Mouse (Mus musculus) intestine, postnatal 0 days (tissue): ENCODE measurements around the gene Lysmd2. TPM values are rescaled to one million over a fixed set of nuclear protein-coding genes. Genes with fewer than 3 reads are reported as not detected.
A peak's percentile ranks its signal among the peaks of the same experiment; 100 is the strongest.

Source experiments
- ATAC-seq: fragments of 200-750 bp; cut with Nextera tagmentation; 2 replicates; pipeline ENCODE4 v1.8.0; 2017; ENCODE audit warnings: mild to moderate bottlenecking, moderate TSS enrichment, moderate library complexity
- H3K27ac ChIP-seq: fragments of 300-500 bp; sonication (generic); 2 replicates; pipeline ENCODE4 v1.5.1; 2014; ENCODE audit warnings: mild to moderate bottlenecking, low read depth, low read length, moderate library complexity
- H3K27me3 ChIP-seq: fragments of 300-500 bp; sonication (generic); replicated peaks from 2 replicates; pipeline ENCODE4 v1.6.1; 2014; ENCODE audit warnings: low read length, mixed read lengths; ENCODE audit not compliant: control insufficient read depth, insufficient read depth
- H3K36me3 ChIP-seq: fragments of 300-500 bp; sonication (generic); 2 replicates; pipeline ENCODE4 v1.6.1; 2014; ENCODE audit warnings: mild to moderate bottlenecking, moderate library complexity; ENCODE audit not compliant: control insufficient read depth, insufficient read depth
- H3K4me1 ChIP-seq: fragments of 300-500 bp; sonication (generic); replicated peaks from 2 replicates; pipeline ENCODE4 v1.6.1; 2014; ENCODE audit warnings: antibody characterized with exemption, low read length, mixed read lengths; ENCODE audit not compliant: control insufficient read depth, insufficient read depth
- H3K4me2 ChIP-seq: fragments of 300-500 bp; sonication (generic); replicated peaks from 2 replicates; pipeline ENCODE4 v1.6.1; 2014; ENCODE audit warnings: low read depth, mild to moderate bottlenecking, moderate library complexity
- H3K4me3 ChIP-seq: fragments of 300-500 bp; sonication (generic); 2 replicates; pipeline ENCODE4 v1.5.1; 2014; ENCODE audit warnings: low read depth, low read length
- H3K9ac ChIP-seq: fragments of 300-500 bp; sonication (generic); 2 replicates; pipeline ENCODE4 v1.6.1; 2014; ENCODE audit warnings: mild to moderate bottlenecking, low read depth, low read length
- H3K9me3 ChIP-seq: fragments of 300-500 bp; sonication (generic); 2 replicates; pipeline ENCODE4 v1.6.1; 2016; ENCODE audit warnings: mixed run types; ENCODE audit not compliant: control insufficient read depth
- CTCF ChIP-seq: sonication (generic); IDR thresholded peaks from 2 replicates; pipeline ENCODE4 v1.5.1; 2016; ENCODE audit warnings: low read depth, mild to moderate bottlenecking, control low read depth, antibody characterized with exemption, moderate library complexity
- WGBS: fragments of 180-500 bp; shearing (Covaris S2); extraction: QIAGEN DNeasy Blood & Tissue Kit; methylation state at CpG from one replicate; pipeline ENCODE4 v1.1.7; 2014; 5-methylcytosine and 5-hydroxymethylcytosine counted together
- polyA plus RNA-seq: library from polyadenylated mRNA; unstranded; fragments of >200 nt; fragmentation: Nextera tagmentation; extraction: Ambion mirVana; gene quantifications from 2 replicates; pipeline ENCODE4 v1.2.1, GENCODE M21; 2015

Lysmd2 gene
- polyA plus RNA-seq, 1 experiment from 2014 or later = 16.7 TPM

DNA sequence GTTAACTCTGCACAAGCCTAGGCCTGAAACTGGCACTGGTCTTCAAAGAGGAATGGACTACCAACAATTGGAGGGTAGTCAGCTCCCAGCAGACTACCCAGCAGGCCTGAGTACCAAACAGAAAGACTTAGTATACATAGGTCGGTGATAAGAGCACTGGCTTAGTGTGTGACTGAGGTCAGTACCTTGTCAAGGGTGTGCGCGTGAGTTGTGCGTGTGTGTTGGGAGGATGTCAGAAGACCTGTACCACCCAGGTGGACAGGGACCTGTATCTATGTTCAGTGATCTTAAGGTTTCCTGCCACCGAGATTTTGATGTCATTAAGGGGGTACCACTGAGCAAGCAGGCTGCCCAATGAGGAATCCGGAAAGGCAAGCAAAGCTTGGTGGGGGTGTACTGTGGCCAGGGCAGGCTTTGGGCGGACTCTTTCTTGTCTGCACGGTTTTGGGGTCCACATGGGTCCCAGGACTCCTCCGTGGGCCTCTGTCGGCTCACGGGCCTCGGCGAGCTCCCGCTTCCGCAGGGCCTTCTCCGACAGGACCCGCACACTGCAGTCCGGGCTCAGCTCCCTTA lies 472 bp upstream of the Lysmd2 start:
- H3K4me3 ChIP-seq = peak overlapping the region; percentile 72

DNA sequence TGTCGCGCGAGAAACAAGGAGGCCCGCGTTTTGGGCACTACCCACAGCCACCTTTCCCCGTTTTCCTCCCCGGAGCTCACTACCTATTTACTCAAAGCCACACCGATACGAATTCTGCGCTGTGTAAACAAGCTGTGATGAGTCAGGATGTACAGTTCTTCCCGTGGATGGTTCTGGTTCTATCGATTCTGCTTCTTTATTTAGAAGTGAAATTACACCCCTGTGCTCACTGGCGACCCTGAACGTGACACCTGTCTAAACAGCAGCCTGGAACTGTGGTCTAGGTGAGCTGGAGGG lies 715 bp downstream of the Lysmd2 start:
- no peaks in the 10 kb centered on the region for H3K36me3 ChIP-seq
- TF ChIP-seq CTCF = no peak
- H3K27ac ChIP-seq = no peak overlapping the region
- H3K4me3 ChIP-seq = peak overlapping the region; percentile 72
- H3K4me2 ChIP-seq = peak overlapping the region; percentile 96
- ATAC-seq = peak; percentile 34; the same call in 1 of the 2 replicates
- no peaks in the 10 kb centered on the region for H3K4me1 ChIP-seq
- peak overlapping the region; percentile 81 for H3K9ac ChIP-seq
- WGBS = 1% methylated on average over 14 of the region's 14 CpGs
- no peaks in the 10 kb centered on the region for H3K9me3 ChIP-seq
- H3K27me3 ChIP-seq = 0 out of 2 replicates have a peak, but pooled peaks cover 3% of the 10 kb centered on the region

More for the DNA sequence above, 472 bp upstream of the Lysmd2 start:
- no peak for TF ChIP-seq CTCF
- H3K36me3 ChIP-seq = no peaks in the 10 kb centered on the region
- 18% methylated on average over 18 of the region's 18 CpGs for WGBS
- H3K27me3 ChIP-seq = 0 out of 2 replicates have a peak, but pooled peaks cover 3% of the 10 kb centered on the region
- H3K9me3 ChIP-seq = no peaks in the 10 kb centered on the region
- H3K9ac ChIP-seq = peak overlapping the region; percentile 81
- ATAC-seq = no peak; the same call in 1 of the 2 replicates
- peak overlapping the region; percentile 96 for H3K4me2 ChIP-seq
- H3K4me1 ChIP-seq = no peaks in the 10 kb centered on the region
- no peak overlapping the region for H3K27ac ChIP-seq

DNA sequence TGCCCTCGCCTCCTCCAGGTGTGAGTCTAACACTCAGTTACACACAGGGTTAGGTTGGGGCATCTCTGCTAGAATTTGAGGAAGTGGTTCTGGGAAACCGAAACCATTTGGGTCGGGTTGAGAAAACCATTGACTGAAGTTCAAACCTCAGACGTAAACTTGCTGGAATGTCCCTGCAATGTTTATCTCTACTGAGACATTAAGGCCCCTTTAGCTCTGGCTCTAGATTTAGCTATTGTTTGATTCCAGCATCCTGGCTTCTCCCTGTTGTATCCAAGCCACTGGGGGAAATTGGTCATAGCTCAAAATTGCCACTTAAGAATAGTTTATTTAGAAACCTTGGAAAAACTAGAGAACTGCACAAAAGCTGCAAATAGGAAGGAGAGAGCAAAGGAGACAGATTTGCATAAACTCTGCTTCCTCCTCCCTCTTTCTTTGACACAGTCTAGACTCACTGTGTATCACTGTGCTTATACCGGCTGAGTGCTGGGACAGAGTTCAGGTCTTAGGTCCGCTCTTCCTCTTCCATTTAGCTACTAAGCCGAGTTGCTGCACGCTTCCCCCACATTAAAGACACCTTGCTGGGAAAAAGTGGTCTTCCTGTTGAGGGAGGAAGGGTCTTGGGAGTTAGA lies 5.4 kb downstream of the Lysmd2 start:
- ATAC-seq = no peak
- no peaks in the 10 kb centered on the region for H3K36me3 ChIP-seq
- no peaks in the 10 kb centered on the region for H3K9me3 ChIP-seq
- H3K4me2 ChIP-seq = no peak overlapping the region
- 58% methylated on average over 8 of the region's 8 CpGs for WGBS
- no peak overlapping the region for H3K4me3 ChIP-seq
- H3K4me1 ChIP-seq = no peaks in the 10 kb centered on the region
- no peak for TF ChIP-seq CTCF
- 0 out of 2 replicates have a peak overlapping the region, but pooled peaks have one; percentile 21 for H3K27ac ChIP-seq
- H3K9ac ChIP-seq = no peak overlapping the region
- H3K27me3 ChIP-seq = no peaks in the 10 kb centered on the region

DNA sequence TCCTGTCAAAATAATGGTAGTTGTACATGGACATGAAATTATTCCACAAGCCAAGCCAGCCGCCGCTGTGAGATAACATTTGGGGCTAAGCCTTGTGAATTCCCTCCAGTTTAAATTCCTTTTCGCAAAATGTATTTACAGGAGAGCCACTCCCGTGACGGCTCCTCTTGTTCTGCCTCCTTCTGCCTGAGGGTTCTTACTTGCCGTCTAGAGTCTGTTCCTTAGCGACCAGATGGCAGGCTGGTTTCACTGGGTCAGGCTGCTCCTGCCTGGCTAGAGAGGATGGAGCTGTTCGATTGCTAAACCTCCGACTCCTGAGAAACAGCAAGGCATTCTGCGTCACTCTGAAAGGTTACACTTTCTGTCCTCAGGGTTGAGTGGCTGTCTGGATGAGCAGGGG lies 6.6 kb downstream of the Lysmd2 start:
- H3K4me2 ChIP-seq = no peak overlapping the region
- no peaks in the 10 kb centered on the region for H3K9me3 ChIP-seq
- H3K36me3 ChIP-seq = no peaks in the 10 kb centered on the region
- H3K27ac ChIP-seq = no peak overlapping the region
- H3K9ac ChIP-seq = no peak overlapping the region
- H3K27me3 ChIP-seq = no peaks in the 10 kb centered on the region
- no peak overlapping the region for H3K4me3 ChIP-seq
- TF ChIP-seq CTCF = no peak
- ATAC-seq = no peak
- H3K4me1 ChIP-seq = no peaks in the 10 kb centered on the region
- WGBS = 54% methylated on average over 10 of the region's 10 CpGs

DNA sequence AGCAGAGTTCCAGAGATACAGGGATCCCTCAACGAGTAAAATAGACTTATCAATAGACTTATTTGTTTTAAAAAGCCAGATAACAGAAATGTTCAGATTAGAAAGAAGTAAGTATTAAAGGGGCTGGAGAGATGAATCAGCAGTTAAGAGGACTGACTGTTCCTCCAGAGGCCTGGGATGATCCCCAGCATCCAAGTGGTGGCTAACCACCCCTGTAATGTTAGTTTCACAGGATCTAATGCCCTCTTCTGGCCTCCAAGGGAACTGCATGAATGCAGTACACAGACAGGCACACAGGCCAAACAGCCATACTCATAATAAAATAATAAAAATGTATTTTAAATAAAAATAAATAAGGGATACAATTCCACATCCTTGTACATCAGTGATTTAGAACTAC lies 7.4 kb downstream of the Lysmd2 start:
- no peak overlapping the region for H3K4me3 ChIP-seq
- H3K27me3 ChIP-seq = no peaks in the 10 kb centered on the region
- peak; percentile 66 for TF ChIP-seq CTCF
- H3K9me3 ChIP-seq = no peaks in the 10 kb centered on the region
- no peaks in the 10 kb centered on the region for H3K36me3 ChIP-seq
- 45% methylated on average over 1 of the region's 1 CpGs for WGBS
- no peak overlapping the region for H3K4me2 ChIP-seq
- no peak overlapping the region for H3K9ac ChIP-seq
- H3K27ac ChIP-seq = no peak overlapping the region
- H3K4me1 ChIP-seq = no peaks in the 10 kb centered on the region
- no peak for ATAC-seq

DNA sequence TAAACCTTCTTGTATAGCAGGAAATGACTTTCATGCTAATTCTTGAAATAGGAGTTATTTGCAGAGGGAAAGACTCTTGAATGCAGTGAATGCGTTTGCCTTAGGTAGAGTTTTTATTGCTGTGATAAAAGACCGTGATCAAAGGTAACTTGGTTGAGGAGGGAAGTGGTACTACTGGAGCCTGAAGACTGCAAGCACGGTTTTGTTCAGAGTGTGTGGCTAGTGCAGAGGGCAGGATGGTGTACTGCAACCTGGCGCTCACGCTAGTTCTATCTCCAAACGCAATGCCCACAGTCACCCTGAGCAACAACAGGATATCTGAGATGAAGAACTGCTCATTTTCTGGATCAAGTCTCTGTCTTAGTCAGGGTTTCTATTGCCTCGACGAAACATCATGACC lies 8.1 kb downstream of the Lysmd2 start:
- H3K27ac ChIP-seq = no peak overlapping the region
- no peaks in the 10 kb centered on the region for H3K36me3 ChIP-seq
- no peak overlapping the region for H3K4me2 ChIP-seq
- 58% methylated on average over 8 of the region's 8 CpGs for WGBS
- peak; percentile 41; the same call in 1 of the 2 replicates for ATAC-seq
- H3K4me3 ChIP-seq = no peak overlapping the region
- TF ChIP-seq CTCF = no peak
- H3K9me3 ChIP-seq = no peaks in the 10 kb centered on the region
- H3K9ac ChIP-seq = no peak overlapping the region
- H3K4me1 ChIP-seq = no peaks in the 10 kb centered on the region
- no peaks in the 10 kb centered on the region for H3K27me3 ChIP-seq

DNA sequence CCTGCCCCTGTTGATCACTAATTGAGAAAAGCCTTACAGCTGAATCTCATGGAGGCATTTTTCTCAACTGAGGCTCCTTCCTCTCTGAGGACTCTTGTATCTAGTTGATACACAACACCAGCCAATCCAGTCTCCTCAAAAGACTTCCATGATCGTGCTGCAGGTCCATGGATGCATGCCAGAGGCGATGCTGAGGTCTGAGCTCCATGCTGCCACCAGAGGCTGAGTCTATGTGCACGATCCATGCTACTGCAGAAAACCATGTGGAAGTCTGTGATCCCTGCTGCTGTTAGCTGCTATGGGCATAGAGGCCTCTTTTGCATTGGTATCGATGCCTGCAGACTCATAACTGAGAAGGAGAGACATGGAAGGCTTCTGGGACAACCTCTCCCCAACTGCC lies 8.7 kb downstream of the Lysmd2 start:
- no peak overlapping the region for H3K27ac ChIP-seq
- H3K9ac ChIP-seq = no peak overlapping the region
- no peaks in the 10 kb centered on the region for H3K36me3 ChIP-seq
- H3K4me1 ChIP-seq = no peaks in the 10 kb centered on the region
- H3K4me3 ChIP-seq = no peak overlapping the region
- no peak overlapping the region for H3K4me2 ChIP-seq
- H3K27me3 ChIP-seq = no peaks in the 10 kb centered on the region
- no peak for TF ChIP-seq CTCF
- no peaks in the 10 kb centered on the region for H3K9me3 ChIP-seq
- no peak for ATAC-seq
- WGBS = 90% methylated on average over 4 of the region's 4 CpGs
